Mouse (Mus musculus) bone marrow macrophage, adult 2 months (primary cell): Measurements from ENCODE around the gene 9930021J03Rik.

Source experiments
- CTCF ChIP-seq: IDR thresholded peaks from 2 replicates; pipeline ENCODE4 v1.5.1; 2012; ENCODE audit warnings: low read depth, mild to moderate bottlenecking, low read length, moderate library complexity
- POLR2A ChIP-seq: IDR thresholded peaks from 2 replicates; pipeline ENCODE4 v1.6.1; 2012; ENCODE audit warnings: mild to moderate bottlenecking, low read depth, low read length, borderline replicate concordance

GRCm38 (mm10) chr19:29797371-29797770 is 8.4 kb downstream of the 9930021J03Rik start:
- no peak for TF ChIP-seq CTCF
- TF ChIP-seq POLR2A, result no peak
